Mouse (Mus musculus) heart, embryonic 14.5 days (tissue): Measurements from ENCODE around the gene Gm20605. TPM values are rescaled to one million over a fixed set of nuclear protein-coding genes. Genes with fewer than 3 reads are reported as not detected.

Experiments used
- ATAC-seq: fragments of 200-750 bp; cut with Nextera tagmentation; 2 replicates; pipeline ENCODE4 v1.8.0; 2017; ENCODE audit warnings: low read depth, moderate TSS enrichment; ENCODE audit not compliant: insufficient number of reproducible peaks, insufficient read depth, low FRiP score
- H3K27ac ChIP-seq, 2 experiments: fragments of 200-500 bp in 1 of 2; fragments of 300-500 bp in 1 of 2; sonication (generic) in 1 of 2; replicated peaks in 1 of 2; 2 replicates each; pipeline ENCODE4 v1.5.1; 2012 to 2014; ENCODE audit warnings: low read depth in 2 of 2, low read length in 2 of 2, control low read depth in 1 of 2, mild to moderate bottlenecking in 1 of 2, mixed read lengths in 1 of 2; ENCODE audit not compliant: control insufficient read depth in 1 of 2, insufficient read depth in 1 of 2
- H3K27me3 ChIP-seq: fragments of 300-500 bp; sonication (generic); 2 replicates; pipeline ENCODE4 v1.6.1; 2014; ENCODE audit warnings: mild to moderate bottlenecking, low read length, control low read depth; ENCODE audit not compliant: control insufficient read depth, insufficient read depth
- H3K36me3 ChIP-seq: fragments of 300-500 bp; sonication (generic); 2 replicates; pipeline ENCODE4 v1.6.1; 2014; ENCODE audit warnings: mild to moderate bottlenecking, control low read depth, low read length, mixed read lengths; ENCODE audit not compliant: control insufficient read depth, insufficient read depth
- H3K4me1 ChIP-seq, 2 experiments: fragments of 200-500 bp in 1 of 2; fragments of 300-500 bp in 1 of 2; sonication (generic) in 1 of 2; 2 replicates each; pipeline ENCODE4 v1.6.1; 2012 to 2014; ENCODE audit warnings: low read length in 2 of 2, control low read depth in 1 of 2, mixed read lengths in 1 of 2; ENCODE audit not compliant: control insufficient read depth in 2 of 2, insufficient read depth in 2 of 2
- H3K4me2 ChIP-seq: fragments of 300-500 bp; sonication (generic); 2 replicates; pipeline ENCODE4 v1.6.1; 2014; ENCODE audit warnings: mild to moderate bottlenecking, low read length
- H3K4me3 ChIP-seq, 2 experiments: fragments of 200-500 bp in 1 of 2; fragments of 300-500 bp in 1 of 2; sonication (generic) in 1 of 2; 2 replicates each; pipeline ENCODE4 v1.5.1; 2012 to 2014; ENCODE audit warnings: low read length in 2 of 2, mild to moderate bottlenecking in 2 of 2, control low read depth in 1 of 2, low read depth in 1 of 2, moderate library complexity in 1 of 2; ENCODE audit not compliant: control insufficient read depth in 1 of 2, insufficient read depth in 1 of 2
- H3K9ac ChIP-seq: fragments of 300-500 bp; sonication (generic); 2 replicates; pipeline ENCODE4 v1.6.1; 2014; ENCODE audit warnings: mild to moderate bottlenecking, low read length
- H3K9me3 ChIP-seq: fragments of 300-500 bp; sonication (generic); 2 replicates; pipeline ENCODE4 v1.6.1; 2016; ENCODE audit warnings: low read length, control low read depth; ENCODE audit not compliant: control insufficient read depth
- WGBS: fragments of 180-500 bp; shearing (Covaris S2); extraction: QIAGEN DNeasy Blood & Tissue Kit; methylation state at CpG from one replicate; pipeline ENCODE4 v1.1.7; 2014; 5-methylcytosine and 5-hydroxymethylcytosine counted together
- polyA plus RNA-seq: library from polyadenylated mRNA; unstranded; fragments of >200 nt; fragmentation: Nextera tagmentation; extraction: Ambion mirVana; gene quantifications from 2 replicates; pipeline ENCODE4 v1.2.1, GENCODE M21; 2014

Gm20605 gene
- polyA plus RNA-seq, 1 experiment from 2014 or later: 5.6 TPM

- H3K27me3 ChIP-seq: no peaks in the 10 kb centered on the region
- H3K9ac ChIP-seq: no peak overlapping the region; the same call in 1 of the 2 replicates
- peak overlapping the region; percentile 95; the same call in 1 of the 2 replicates for H3K4me2 ChIP-seq
- no peak overlapping the region for H3K27ac ChIP-seq
- no peak overlapping the region for H3K4me3 ChIP-seq
- peaks cover 4 to 11% of the 10 kb centered on the region in 2 experiments for H3K4me1 ChIP-seq
- ATAC-seq: no peak
- WGBS: 91% methylated on average over 6 of the region's 6 CpGs
- H3K36me3 ChIP-seq: 0 out of 2 replicates have a peak, but pooled peaks cover 2% of the 10 kb centered on the region
- no peaks in the 10 kb centered on the region for H3K9me3 ChIP-seq
These were observed 53.6 kb downstream of the Gm20605 start for GRCm38 (mm10) chr5:137682526-137682925.

GRCm38 (mm10) chr5:137683388-137684293, 54.7 kb downstream of the Gm20605 start:
- Histone ChIP-seq H3K27ac (peak overlapping the region in 1 of 2 experiments; percentile 70; a peak in 2 of 4 replicates), H3K27me3 (no peaks in the 10 kb centered on the region), H3K4me1 (peaks cover 4 to 11% of the 10 kb centered on the region in 2 experiments), H3K4me2 (peak overlapping the region; percentile 95), H3K36me3 (no peaks in the 10 kb centered on the region), H3K9ac (peak overlapping the region; percentile 77), H3K9me3 (no peaks in the 10 kb centered on the region), H3K4me3 (peak overlapping the region; percentile 71 to 76)
- no peak for ATAC-seq
- WGBS: 9% methylated on average over 28 of the region's 28 CpGs

GRCm38 (mm10) chr5:137684294-137685123, 55.5 kb downstream of the Gm20605 start, which contains the start of gene Agfg2:
TSS of gene Agfg2 (minus strand) at chr5:137684726.
- WGBS: under 1% methylated on average over 62 of the region's 62 CpGs
- Histone ChIP-seq H3K27ac (peak within 1 kb of the TSS; percentile 19 to 70; a peak in 3 of 4 replicates), H3K27me3 (no peaks in the 10 kb centered on the region), H3K36me3 (no peaks in the 10 kb centered on the region), H3K4me2 (peak within 1 kb of the TSS; percentile 95), H3K9ac (peak within 1 kb of the TSS; percentile 77), H3K4me1 (peaks cover 4 to 11% of the 10 kb centered on the region in 2 experiments), H3K4me3 (peak within 1 kb of the TSS; percentile 71 to 76), H3K9me3 (no peaks in the 10 kb centered on the region)
- peak; percentile 98 for ATAC-seq

- Histone ChIP-seq H3K4me1 (peaks cover 8 to 14% of the 10 kb centered on the region in 2 experiments), H3K9me3 (no peaks in the 10 kb centered on the region), H3K4me3 (no peak overlapping the region), H3K27me3 (no peaks in the 10 kb centered on the region), H3K36me3 (no peaks in the 10 kb centered on the region), H3K27ac (no peak overlapping the region), H3K4me2 (no peak overlapping the region), H3K9ac (no peak overlapping the region)
- 95% methylated on average over 3 of the region's 3 CpGs for WGBS
- ATAC-seq: no peak
These were observed 56.7 kb downstream of the Gm20605 start for GRCm38 (mm10) chr5:137685653-137686052.

- Histone ChIP-seq H3K4me1 (peaks cover 9 to 15% of the 10 kb centered on the region in 2 experiments), H3K4me3 (no peak overlapping the region), H3K9ac (no peak overlapping the region), H3K36me3 (no peaks in the 10 kb centered on the region), H3K4me2 (no peak overlapping the region), H3K27ac (no peak overlapping the region), H3K27me3 (no peaks in the 10 kb centered on the region), H3K9me3 (no peaks in the 10 kb centered on the region)
- ATAC-seq: no peak
- 67% methylated on average over 6 of the region's 6 CpGs for WGBS
These were observed 57.3 kb downstream of the Gm20605 start for GRCm38 (mm10) chr5:137686127-137686790.

DNA sequence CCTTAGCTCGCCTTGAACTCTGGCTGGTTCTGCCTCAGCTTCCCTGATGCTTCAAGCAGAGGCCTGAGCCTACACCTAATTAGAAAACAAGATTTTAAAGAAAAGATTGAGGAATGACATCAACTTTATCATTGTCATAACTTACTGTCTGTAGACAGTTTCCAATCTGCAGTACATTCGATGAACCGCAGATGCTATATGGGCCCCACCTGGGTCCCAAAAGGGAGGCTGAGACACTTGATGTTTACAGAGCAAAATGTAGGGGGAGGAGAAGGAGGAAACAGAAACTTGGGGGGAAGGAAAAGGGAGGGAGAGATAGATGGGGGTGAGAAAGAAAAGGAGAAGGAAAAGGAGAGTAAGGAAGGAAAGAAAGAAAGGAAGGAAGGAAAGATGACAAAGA, 61.0 kb downstream of the Gm20605 start:
- no peaks in the 10 kb centered on the region for H3K27me3 ChIP-seq
- H3K36me3 ChIP-seq: no peaks in the 10 kb centered on the region
- 0 out of 2 replicates have a peak overlapping the region, but pooled peaks have one; percentile 19 for H3K4me2 ChIP-seq
- 85% methylated on average over 3 of the region's 3 CpGs for WGBS
- peak overlapping the region in 1 of 2 experiments; percentile 76; a peak in 3 of 4 replicates for H3K27ac ChIP-seq
- H3K4me3 ChIP-seq: no peak overlapping the region
- H3K4me1 ChIP-seq: peaks cover 4 to 5% of the 10 kb centered on the region in 2 experiments; a peak in 2 of 4 replicates
- no peaks in the 10 kb centered on the region for H3K9me3 ChIP-seq
- no peak for ATAC-seq
- 0 out of 2 replicates have a peak overlapping the region, but pooled peaks have one; percentile 2 for H3K9ac ChIP-seq
